Mouse (Mus musculus): ENCODE results near the gene Odaph. TPM values are rescaled to one million over a fixed set of nuclear protein-coding genes. Genes with fewer than 3 reads are reported as not detected.
"Not testable (repeated sequence)": the region's sequence is repeated elsewhere in the genome, so short reads cannot be mapped to it uniquely, and the experiment has no call there.

Gene Odaph
- not detected in 2 replicates for polyA plus RNA-seq (2015; fragmentation: Nextera tagmentation; extraction: Ambion mirVana)

DNA sequence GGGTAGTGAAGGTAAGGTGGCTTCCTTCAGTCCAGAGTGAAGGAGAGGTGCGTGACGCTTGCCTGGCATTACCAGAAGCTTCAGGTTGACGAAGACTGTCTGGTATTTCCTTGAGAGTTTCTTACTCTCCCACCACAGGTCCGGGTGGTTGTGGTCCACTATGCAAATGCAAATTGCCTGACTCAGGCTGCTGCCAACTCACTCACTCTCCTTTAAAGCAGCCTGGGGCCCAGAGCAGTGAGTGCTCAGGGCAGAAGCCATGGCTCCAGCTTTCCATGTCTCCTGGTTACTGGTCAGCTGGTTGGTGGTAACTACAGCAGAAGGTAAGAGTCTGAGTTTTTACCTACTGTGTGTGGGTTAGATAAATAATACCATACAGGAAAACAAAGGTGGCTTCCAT lies at the start of gene Odaph:
Gene Odaph, plus strand, starts transcription at position 240 of the 400 bp plus-strand sequence.
- no peak for DNase-seq (ENCODE audit: low spot score)

DNA sequence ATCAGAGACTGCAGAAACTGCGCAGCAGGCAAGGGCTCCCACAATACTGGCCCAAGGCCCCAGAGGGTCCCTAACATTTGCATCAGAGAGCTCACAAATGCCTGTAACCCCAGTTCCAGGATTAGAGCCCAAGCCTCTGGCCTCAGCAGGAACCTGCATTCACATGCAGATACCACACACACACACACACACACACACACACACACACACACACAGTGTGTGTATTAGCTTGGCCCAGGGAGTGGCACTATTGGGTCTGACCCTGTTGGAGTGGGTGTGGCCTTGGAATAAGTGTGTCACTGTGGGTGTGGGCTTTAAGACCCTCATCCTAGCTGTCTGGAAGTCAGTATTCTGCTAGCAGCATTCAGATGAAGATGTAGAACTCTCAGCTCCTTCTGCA lies 41.7 kb upstream of the Odaph start:
- DNase-seq (ENCODE audit: low spot score) = not testable (repeated sequence)

- no peak for DNase-seq (ENCODE audit: low spot score)
Observed at GRCm38 (mm10) chr5:91947008-91947407, 40.3 kb upstream of the Odaph start.

DNA sequence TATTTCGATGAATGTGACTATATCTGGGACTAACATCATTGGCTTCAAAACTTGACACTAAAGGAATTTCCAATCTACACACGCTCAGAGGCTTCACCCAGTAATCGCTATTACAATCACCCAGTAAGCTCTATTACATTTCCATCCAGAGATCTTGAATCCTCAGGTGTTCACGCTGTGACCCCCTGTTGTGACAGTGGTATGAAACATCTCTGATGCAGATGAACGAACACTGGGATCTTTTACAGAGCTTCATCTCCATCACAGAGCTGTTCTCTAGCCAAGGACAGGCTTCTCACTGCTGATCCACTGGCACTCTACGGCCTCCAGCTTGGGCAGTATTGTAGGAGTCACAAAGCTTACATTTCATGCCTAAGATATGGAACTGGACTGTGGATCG lies 37.8 kb upstream of the Odaph start:
- no peak for DNase-seq (ENCODE audit: low spot score)

DNA sequence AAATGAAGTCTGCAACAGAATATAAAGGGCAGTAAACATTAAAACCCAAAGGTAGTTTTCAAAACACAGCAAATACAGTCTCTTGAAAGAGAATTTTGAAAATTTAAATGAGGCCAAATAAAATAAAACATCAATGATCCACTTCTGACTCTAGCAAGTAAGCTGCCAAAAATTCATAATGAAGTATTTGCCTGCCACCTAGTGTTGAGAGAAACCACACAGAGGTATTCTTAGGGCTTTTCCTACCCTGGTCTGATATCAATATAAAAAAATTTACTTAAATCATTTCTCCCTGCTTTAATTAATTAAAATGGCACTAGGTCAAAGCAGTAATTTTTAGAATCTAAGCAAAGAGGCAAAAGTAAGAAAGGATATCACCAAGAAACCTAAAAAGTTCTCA lies 35.9 kb upstream of the Odaph start:
- no peak for DNase-seq (ENCODE audit: low spot score)

DNA sequence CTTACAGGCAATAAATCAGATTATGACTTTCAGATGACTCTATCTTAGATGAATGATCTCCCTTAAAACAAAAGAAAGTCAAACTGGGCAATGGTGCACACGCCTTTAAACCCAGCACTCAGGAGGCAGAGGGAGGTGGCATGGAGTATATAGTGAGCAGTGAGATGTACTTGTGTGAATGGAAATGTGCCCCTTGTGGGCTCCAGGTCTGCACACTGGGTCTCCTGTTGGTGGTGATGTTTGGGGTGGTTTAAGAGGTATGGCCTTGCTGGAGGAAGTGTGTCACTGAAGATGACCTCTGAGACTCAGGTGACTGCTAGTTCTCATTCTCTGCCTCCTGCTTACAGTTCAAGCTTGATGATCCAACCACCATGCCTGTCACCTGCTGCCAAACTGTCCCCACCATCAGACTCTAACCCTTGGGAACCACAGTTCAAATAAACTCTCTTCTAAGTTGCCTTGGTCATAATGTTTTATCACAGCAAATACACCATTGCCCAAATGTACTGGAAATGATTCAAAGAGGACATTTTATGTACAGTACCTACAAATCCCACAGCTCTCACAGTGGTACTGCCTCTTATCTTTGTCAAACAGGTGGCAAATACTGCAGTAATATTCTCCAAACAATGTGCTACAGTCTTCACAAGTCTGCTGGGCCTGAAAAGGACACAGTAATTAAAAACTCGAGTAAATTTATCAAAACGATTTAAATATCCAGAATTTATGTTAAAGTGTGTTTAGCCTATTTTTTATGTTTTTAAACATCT lies 30.1 kb upstream of the Odaph start:
- DNase-seq (ENCODE audit: low spot score) = no peak

- DNase-seq (ENCODE audit: low spot score) = no peak
Observed at GRCm38 (mm10) chr5:91959096-91959495, 28.2 kb upstream of the Odaph start.

GRCm38 (mm10) chr5:91959986-91960385 lies 27.3 kb upstream of the Odaph start:
- DNase-seq (ENCODE audit: low spot score) = no peak

GRCm38 (mm10) chr5:91960606-91961254 lies 26.5 kb upstream of the Odaph start:
- DNase-seq (ENCODE audit: low spot score) = no peak

GRCm38 (mm10) chr5:91961370-91961769 lies 25.9 kb upstream of the Odaph start:
- DNase-seq (ENCODE audit: low spot score) = no peak

GRCm38 (mm10) chr5:91962259-91962638 lies 25.0 kb upstream of the Odaph start:
- no peak for DNase-seq (ENCODE audit: low spot score)

DNA sequence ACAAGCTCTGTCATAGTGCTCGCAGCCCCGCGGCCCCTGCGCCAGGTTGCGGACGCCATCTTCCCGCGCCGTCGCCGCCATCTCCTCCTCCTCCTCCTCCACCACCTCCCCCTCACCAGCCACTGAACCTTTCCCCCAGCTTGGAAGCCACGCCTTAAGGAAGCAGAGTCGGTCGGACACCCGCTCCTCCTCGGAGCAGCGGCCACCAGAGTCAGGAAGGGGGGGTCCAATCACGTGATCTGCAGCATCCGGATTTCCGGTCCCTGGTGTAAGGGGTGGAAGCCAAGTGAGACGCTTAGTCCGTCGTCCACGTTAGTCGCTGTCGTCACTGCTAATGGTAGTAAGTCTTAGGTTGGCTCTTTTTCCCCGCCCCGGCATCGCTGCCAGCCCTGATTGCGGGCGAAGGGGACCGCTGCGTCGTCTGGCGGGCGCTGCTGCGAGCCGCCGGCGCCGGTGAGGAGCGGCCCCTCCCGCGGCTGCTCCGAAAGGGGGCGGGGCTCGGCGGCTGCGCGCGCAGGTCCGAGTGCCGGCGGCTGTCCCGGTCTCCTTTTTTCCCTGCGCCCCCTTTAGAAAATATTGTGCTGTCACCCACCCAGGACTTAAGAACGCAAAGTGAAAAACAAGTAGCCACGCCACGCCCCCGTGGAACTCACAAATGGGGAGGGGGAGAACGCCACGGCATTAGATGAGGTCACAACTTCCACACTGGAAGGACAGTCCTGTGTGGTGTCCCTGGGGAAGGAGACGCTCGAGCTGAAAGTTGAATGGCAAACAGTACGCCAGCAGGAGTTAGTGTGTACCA lies 24.4 kb upstream of the Odaph start, which contains the start of gene Rchy1:
Gene Rchy1, minus strand, starts transcription at position 430 of the 802 bp plus-strand sequence.
- DNase-seq (ENCODE audit: low spot score) = peak; percentile 92

DNA sequence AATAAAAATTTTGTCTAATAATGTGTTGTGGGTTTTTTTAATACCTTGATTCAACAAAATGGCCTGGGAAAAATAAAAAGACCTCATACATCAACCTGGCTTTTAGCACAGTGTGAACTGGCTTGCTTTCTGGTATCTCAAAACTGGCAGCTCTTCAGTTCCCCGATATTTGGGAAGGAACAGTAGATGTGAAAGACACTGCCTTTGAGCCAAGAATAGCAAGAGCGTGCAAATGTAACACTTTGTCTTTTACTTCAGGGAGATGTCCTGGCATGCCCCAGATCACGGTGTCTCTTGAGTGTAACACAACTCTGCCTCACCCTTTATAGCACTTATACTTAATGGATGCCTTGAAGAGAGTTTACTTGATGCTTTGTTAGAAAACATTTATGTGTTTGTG lies 15.2 kb upstream of the Odaph start:
- DNase-seq (ENCODE audit: low spot score) = no peak

DNA sequence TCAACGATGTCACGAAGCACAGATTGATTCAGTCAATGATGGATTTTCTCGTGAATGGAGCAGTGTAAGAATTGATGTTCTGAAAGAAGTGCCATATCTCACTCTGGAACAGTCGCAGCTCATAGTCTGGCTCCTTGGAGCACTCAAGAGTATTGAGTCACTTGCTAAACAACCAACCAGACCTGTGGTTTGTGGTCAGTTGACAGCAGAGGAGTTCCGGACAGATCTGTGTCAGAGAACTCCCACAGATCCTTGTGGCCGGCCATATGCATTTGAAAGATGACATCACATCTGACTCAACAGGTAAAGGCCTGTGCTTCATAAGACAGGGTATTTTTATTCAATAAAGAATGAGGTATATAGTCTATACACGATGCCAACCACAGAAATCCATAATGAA lies 13.3 kb upstream of the Odaph start:
- DNase-seq (ENCODE audit: low spot score) = no peak

- no peak for DNase-seq (ENCODE audit: low spot score)
Observed at GRCm38 (mm10) chr5:91975758-91976157, 11.5 kb upstream of the Odaph start.

DNA sequence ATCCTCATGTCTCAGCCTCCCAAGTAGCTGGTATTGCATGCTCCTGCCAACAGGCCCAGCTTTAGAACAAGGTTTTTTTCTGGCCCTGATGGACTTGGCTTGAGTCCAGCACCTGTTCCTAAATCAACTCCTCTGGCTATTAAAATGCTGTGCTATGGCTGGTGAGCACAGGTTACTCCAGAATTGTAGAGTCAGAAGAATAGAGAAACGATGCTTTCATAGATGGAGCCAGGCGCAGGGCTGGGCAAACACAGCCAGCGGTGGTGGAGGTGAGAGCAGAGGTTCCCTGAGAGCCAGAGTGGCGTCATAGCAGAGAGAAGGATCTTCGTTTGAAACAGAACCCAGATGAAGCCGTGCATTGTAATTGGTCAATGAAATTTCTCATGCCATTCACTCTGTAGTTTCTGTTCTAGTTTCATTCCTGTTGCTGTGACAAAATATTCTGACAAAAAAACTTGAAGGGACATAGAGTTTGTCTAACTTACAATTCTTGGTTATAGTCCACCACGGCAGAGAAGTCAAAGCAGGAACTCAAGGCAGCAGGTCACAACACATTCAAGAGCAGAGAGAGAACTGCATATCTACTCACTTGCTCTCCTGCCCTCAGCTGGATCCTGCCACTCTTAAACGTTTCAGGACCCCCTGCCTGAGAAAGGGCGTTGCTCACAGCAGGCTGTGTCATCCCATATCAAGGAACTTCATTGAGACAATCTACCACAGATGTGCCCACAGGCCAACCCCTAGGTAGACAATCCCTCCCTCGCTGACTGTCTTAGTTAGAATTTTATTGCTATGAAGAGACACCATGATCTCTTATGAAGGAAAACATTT lies 10.5 kb upstream of the Odaph start:
- no peak for DNase-seq (ENCODE audit: low spot score)

GRCm38 (mm10) chr5:91977397-91977770 lies 9.9 kb upstream of the Odaph start:
- DNase-seq (ENCODE audit: low spot score) = no peak

DNA sequence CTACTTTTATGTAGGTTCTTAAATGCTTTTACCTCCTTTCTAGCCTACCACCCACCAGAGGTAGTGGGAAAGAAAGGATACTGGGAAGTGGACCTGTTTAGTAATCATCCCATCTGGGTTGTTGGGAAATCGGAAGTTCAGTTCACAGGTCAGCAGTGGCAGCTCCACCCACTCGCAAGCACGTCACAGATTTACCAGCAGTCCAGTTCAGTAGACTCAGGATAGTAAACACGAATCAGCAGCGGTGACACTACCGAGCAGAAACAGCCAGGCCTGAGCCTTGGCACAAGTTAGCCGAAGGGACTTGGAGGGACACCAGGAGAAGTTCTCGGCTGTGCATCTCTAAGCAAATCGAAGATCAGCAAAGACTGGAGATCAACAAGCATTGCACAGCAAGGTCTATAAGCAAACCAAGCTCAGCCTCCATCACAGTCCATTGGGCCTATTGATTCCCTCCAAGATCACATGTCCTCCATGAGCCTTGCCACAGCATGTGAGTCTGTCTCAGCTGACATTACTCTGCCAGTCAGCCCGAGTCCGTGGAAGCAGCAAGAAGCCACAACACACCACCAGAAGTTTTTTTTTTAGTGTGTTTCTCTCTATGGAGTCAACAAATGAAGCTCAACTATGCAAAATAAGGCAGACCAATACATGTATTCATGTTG lies 6.0 kb upstream of the Odaph start:
- DNase-seq (ENCODE audit: low spot score) = no peak

- DNase-seq (ENCODE audit: low spot score) = no peak
Observed at GRCm38 (mm10) chr5:91983490-91983889, 3.8 kb upstream of the Odaph start.

DNA sequence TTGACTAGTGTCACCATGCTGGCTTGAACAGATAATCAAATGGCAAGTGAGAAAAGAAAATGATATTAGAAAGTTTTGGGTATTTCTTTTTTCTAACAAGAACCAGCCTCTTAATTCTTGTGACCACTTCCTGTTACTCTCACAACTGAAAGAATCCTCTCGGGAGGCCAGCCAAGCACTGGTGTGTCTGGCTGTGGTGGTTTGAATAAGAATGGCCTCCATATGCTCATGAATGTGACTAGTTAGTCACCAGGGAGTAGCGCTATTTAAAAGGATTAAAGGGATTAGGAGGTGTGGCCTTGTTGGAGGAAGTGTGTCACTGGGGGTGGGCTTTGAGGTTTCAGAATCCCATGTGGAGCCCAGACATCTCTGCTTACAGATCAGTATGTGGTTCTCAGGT lies 1.6 kb upstream of the Odaph start:
- DNase-seq (ENCODE audit: low spot score) = no peak

DNA sequence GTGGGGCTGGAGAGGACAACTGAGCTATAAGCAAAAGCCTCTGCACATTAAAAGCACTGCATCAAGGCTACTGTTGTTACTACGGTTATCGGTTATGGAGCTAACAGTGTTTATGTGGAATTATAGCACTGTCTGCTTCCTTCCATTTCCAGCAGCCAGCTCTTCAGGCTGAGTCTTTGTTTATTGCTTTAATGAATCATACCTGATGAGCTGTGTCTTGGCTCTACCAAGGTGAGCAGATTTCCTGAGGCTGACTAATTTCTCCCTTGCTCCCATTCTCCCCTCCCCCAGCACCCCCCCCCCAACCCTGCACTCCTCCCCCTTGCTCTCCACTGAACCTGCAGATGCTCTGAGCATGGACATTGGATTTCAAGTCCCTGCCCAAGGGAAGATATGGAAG lies 524 bp downstream of the Odaph start:
- no peak for DNase-seq (ENCODE audit: low spot score)

All from thymus, postnatal 0 days (tissue).